Mouse (Mus musculus) heart, postnatal 0 days (tissue): Measurements from ENCODE around the gene Plin2.

Experiments
- CTCF ChIP-seq: IDR thresholded peaks from 2 replicates; pipeline ENCODE4 v1.5.1; 2016; ENCODE audit warnings: antibody characterized with exemption, control low read depth, low read depth
- EP300 ChIP-seq: IDR thresholded peaks from 2 replicates; pipeline ENCODE4 v1.6.1; 2016; ENCODE audit warnings: antibody characterized with exemption, low read depth

- no peak for TF ChIP-seq CTCF
- no peak for TF ChIP-seq EP300
Measured at GRCm38 (mm10) chr4:86672450-86672849, 2.6 kb upstream of the Plin2 start.
